Mouse (Mus musculus): ENCODE results near the gene Aldh3b2. TPM values are rescaled to one million over a fixed set of nuclear protein-coding genes. Genes with fewer than 3 reads are reported as not detected.

Aldh3b2 gene
- polyA plus RNA-seq, 1 experiment: 6.9 TPM

- H3K27ac ChIP-seq (replicated peaks; ENCODE audit: low read depth, low read length): no peak overlapping the region
- H3K4me3 ChIP-seq (ENCODE audit: insufficient read depth, low read depth, low read length): no peak overlapping the region
- peaks cover 20% of the 10 kb centered on the region for H3K4me1 ChIP-seq (ENCODE audit: control insufficient read depth, insufficient read depth, insufficient read length, low read length)
Observed at GRCm38 (mm10) chr19:3988750-3989149, 16.6 kb downstream of the Aldh3b2 start.

DNA sequence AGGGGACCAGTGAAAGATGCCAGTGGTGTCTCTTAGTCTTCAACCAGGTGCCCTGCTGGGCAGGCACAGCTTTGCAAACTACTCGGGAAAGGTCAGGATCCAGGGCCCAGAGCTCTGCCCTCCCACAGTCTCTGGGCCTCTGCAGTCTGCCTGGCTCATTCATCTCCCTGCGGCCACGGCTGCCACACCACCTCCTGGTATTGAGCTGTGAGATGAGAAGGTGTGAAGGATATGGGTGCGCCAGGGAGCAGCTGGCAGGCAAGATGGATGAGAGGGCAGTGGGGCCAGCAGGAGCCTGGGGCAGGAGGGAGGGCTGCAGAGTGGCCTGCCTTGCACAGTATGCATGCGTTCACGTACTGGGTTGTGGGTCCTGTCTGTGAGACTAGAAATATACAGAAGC is 18.7 kb downstream of the Aldh3b2 start:
- Histone ChIP-seq H3K4me1 (ENCODE audit: control insufficient read depth, insufficient read depth, insufficient read length, low read length) (peaks cover 12% of the 10 kb centered on the region), H3K4me3 (ENCODE audit: insufficient read depth, low read depth, low read length) (no peak overlapping the region), H3K27ac (replicated peaks; ENCODE audit: low read depth, low read length) (no peak overlapping the region)

DNA sequence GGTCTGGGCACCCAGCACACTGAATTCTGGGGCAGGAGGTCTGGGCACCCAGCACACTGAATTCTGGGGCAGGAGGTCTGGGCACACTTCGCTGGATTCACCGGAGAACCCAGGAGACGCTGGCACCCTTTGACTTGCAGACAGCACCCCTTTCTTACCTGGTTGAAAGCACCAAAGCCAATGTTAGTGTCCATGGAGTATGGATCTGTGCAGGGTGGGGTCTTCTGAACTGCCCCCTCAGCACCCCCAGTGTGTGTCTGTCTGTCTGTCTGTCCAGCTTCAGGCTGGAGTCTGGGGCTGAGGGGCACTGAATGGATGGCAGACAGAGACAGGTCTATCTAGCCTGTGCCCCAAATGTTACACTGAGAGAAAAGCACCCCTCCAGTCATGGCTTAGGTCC is 19.4 kb downstream of the Aldh3b2 start:
- Histone ChIP-seq H3K4me1 (ENCODE audit: control insufficient read depth, insufficient read depth, insufficient read length, low read length) (peaks cover 8% of the 10 kb centered on the region), H3K27ac (replicated peaks; ENCODE audit: low read depth, low read length) (no peak overlapping the region), H3K4me3 (ENCODE audit: insufficient read depth, low read depth, low read length) (no peak overlapping the region)

DNA sequence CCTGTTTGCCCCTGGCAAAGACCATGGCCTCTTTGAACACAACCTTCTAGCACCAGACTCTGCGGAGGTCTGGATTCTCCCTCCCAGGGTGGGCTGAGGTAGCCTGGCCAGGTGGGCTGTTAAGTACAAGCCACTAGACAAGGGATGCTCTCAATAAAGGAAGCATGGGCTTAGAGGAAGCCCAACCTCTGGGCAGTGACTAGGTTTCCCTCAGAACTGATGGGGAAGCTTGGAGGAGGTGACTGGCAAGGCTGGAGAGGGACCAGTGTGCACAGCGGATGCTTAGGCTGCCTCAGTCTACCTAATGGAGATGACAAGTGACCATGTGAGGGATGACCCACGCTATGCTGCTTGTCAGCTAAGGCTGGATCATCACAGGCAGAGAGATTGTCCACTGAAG is 19.8 kb downstream of the Aldh3b2 start:
- Histone ChIP-seq H3K27ac (replicated peaks; ENCODE audit: low read depth, low read length) (no peak overlapping the region), H3K4me1 (ENCODE audit: control insufficient read depth, insufficient read depth, insufficient read length, low read length) (peaks cover 4% of the 10 kb centered on the region), H3K4me3 (ENCODE audit: insufficient read depth, low read depth, low read length) (no peak overlapping the region)

GRCm38 (mm10) chr19:3992416-3992815 is 20.3 kb downstream of the Aldh3b2 start, which contains the start of gene Tbx10:
TSS of gene Tbx10 (plus strand) at chr19:3992752.
- no peak within 1 kb of the TSS for H3K27ac ChIP-seq (replicated peaks; ENCODE audit: low read depth, low read length)
- H3K4me3 ChIP-seq (ENCODE audit: insufficient read depth, low read depth, low read length): no peak within 1 kb of the TSS

GRCm38 (mm10) chr19:3994932-3995331 is 22.8 kb downstream of the Aldh3b2 start:
- H3K4me3 ChIP-seq (ENCODE audit: insufficient read depth, low read depth, low read length): no peak overlapping the region
- H3K4me1 ChIP-seq (ENCODE audit: control insufficient read depth, insufficient read depth, insufficient read length, low read length): no peaks in the 10 kb centered on the region
- H3K27ac ChIP-seq (replicated peaks; ENCODE audit: low read depth, low read length): no peak overlapping the region

More at GRCm38 (mm10) chr19:3992416-3992815, 20.3 kb downstream of the Aldh3b2 start, which contains the start of gene Tbx10:
- H3K4me1 ChIP-seq (ENCODE audit: control insufficient read depth, insufficient read depth, insufficient read length, low read length): no peaks in the 10 kb centered on the region

GRCm38 (mm10) chr19:3995505-3995904 is 23.4 kb downstream of the Aldh3b2 start:
- Histone ChIP-seq H3K4me1 (ENCODE audit: control insufficient read depth, insufficient read depth, insufficient read length, low read length) (no peaks in the 10 kb centered on the region), H3K4me3 (ENCODE audit: insufficient read depth, low read depth, low read length) (no peak overlapping the region), H3K27ac (replicated peaks; ENCODE audit: low read depth, low read length) (no peak overlapping the region)

GRCm38 (mm10) chr19:3996106-3996505 is 24.0 kb downstream of the Aldh3b2 start:
- H3K27ac ChIP-seq (replicated peaks; ENCODE audit: low read depth, low read length): no peak overlapping the region
- H3K4me1 ChIP-seq (ENCODE audit: control insufficient read depth, insufficient read depth, insufficient read length, low read length): peaks cover 3% of the 10 kb centered on the region
- no peak overlapping the region for H3K4me3 ChIP-seq (ENCODE audit: insufficient read depth, low read depth, low read length)

- peaks cover 5% of the 10 kb centered on the region for H3K4me1 ChIP-seq (ENCODE audit: control insufficient read depth, insufficient read depth, insufficient read length, low read length)
- H3K27ac ChIP-seq (replicated peaks; ENCODE audit: low read depth, low read length): no peak overlapping the region
- H3K4me3 ChIP-seq (ENCODE audit: insufficient read depth, low read depth, low read length): no peak overlapping the region
Observed at GRCm38 (mm10) chr19:3996747-3997146, 24.6 kb downstream of the Aldh3b2 start.

- Histone ChIP-seq H3K27ac (replicated peaks; ENCODE audit: low read depth, low read length) (no peak overlapping the region), H3K4me3 (ENCODE audit: insufficient read depth, low read depth, low read length) (no peak overlapping the region), H3K4me1 (ENCODE audit: control insufficient read depth, insufficient read depth, insufficient read length, low read length) (peaks cover 5% of the 10 kb centered on the region)
Observed at GRCm38 (mm10) chr19:3997231-3997630, 25.1 kb downstream of the Aldh3b2 start.

- no peak overlapping the region for H3K27ac ChIP-seq (replicated peaks; ENCODE audit: low read depth, low read length)
- H3K4me1 ChIP-seq (ENCODE audit: control insufficient read depth, insufficient read depth, insufficient read length, low read length): peaks cover 5% of the 10 kb centered on the region
- no peak overlapping the region for H3K4me3 ChIP-seq (ENCODE audit: insufficient read depth, low read depth, low read length)
Observed at GRCm38 (mm10) chr19:3998335-3998734, 26.2 kb downstream of the Aldh3b2 start.

DNA sequence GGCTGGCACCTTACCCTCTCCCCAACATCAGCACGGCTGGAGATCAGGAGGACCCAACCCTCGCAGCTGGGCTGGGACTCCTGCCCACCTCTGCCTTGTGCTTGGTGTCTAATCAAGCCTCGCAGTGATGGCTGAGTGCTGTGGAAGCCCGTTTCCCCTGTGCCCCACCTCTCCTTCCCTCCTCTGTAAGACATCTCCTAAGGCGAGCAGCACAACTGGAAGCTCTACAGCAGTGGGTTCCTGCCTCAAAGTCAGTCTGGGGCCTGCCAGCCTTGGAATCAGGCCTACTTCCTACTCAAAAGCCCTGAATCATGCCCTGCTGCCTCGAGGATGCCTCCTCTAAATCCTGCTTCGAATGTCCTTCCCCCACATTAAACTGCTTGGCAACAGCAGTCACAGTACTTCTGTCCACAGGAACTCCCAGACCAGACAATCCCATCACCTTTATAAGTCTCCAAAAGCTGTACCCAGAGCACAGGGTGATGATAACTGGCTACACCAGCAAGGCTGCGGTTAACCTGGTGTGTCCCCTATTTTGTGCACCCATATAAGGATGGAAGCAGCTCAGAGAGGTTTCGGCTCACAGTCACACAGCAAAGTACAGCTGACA is 27.1 kb downstream of the Aldh3b2 start:
- H3K4me3 ChIP-seq (ENCODE audit: insufficient read depth, low read depth, low read length): peak overlapping the region; percentile 57

DNA sequence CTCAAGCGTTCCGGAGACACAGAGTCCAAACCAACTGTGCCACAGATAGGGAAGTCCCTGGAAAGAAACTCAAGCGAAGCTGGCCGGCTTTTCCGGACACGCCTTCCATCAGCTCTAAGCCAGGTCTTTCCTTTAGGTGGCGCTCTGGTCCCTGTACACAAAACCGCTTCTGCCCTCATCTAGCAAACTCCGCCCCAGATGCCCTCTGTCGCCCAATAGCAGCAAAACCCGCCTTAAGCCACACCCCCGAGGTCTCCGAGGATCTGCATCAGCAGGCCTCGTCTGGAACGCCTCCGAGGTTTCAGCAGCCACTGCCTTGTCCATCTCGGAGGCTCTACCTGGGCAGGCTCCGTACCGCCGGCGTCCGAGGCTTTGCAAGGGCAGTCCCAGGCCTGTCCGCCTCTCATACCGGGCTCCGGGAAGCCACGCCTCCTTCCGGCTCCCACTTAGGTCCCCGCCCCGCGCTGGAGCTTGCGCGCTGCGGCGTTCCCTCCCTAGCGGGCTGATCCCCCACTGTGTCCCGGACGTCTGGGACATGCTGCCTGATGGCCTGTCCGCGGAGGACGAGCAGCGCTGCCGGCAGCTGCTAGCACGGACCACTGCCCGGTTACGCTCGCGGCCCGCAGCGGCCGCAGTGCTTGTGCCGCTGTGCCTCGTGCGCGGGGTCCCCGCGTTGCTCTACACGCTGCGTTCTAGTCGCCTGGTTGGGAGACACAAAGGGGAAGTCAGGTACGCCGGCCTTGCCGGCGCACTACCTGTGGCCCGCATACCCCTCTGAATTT is 28.2 kb downstream of the Aldh3b2 start, which contains the start of the genes Nudt8 and Gm49405:
Nudt8 (plus strand) TSS at position 462 of the 782 bp plus-strand sequence.
Gm49405 (plus strand) TSS at position 508 of the 782 bp plus-strand sequence.
- H3K4me1 ChIP-seq (ENCODE audit: control insufficient read depth, insufficient read depth, insufficient read length, low read length): peaks cover 5% of the 10 kb centered on the region
- H3K27ac ChIP-seq (replicated peaks; ENCODE audit: low read depth, low read length): peak within 1 kb of the TSS; percentile 89
- peak within 1 kb of the TSS; percentile 74 for H3K4me3 ChIP-seq (ENCODE audit: insufficient read depth, low read depth, low read length)

More for the DNA sequence above, 27.1 kb downstream of the Aldh3b2 start:
- H3K4me1 ChIP-seq (ENCODE audit: control insufficient read depth, insufficient read depth, insufficient read length, low read length): peaks cover 5% of the 10 kb centered on the region
- H3K27ac ChIP-seq (replicated peaks; ENCODE audit: low read depth, low read length): peak overlapping the region; percentile 71; the same call in 1 of the 2 replicates

DNA sequence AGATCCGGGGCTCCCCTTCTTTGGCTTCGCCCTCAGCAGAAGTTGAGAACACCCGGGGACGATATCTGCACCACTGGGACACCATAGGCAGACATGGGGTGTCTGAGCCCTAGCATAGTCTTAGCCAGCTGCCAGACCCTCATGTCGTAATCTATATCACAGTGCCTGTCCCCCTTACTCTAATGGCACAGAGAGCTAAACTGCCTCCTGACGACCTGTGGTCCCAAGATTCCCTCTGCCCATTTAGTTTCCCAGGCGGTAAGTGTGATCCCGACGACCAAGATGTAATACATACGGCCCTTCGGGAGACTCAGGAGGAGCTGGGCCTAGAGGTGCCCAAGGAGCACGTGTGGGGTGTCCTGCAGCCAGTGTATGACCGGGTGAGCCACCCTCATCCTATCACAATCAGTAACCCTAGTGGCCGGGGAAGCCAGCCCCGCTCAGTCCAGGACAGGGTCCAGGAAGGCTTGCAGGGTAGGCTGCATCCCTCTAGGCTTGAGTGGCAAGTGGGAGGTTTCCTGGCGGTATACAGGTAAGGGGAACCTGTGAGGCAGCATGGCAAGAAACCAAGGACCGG is 28.9 kb downstream of the Aldh3b2 start:
- Histone ChIP-seq H3K4me1 (ENCODE audit: control insufficient read depth, insufficient read depth, insufficient read length, low read length) (peaks cover 5% of the 10 kb centered on the region), H3K4me3 (ENCODE audit: insufficient read depth, low read depth, low read length) (peak overlapping the region; percentile 74), H3K27ac (replicated peaks; ENCODE audit: low read depth, low read length) (peak overlapping the region; percentile 61; the same call in 1 of the 2 replicates)

GRCm38 (mm10) chr19:4001752-4002151 is 29.6 kb downstream of the Aldh3b2 start:
- Histone ChIP-seq H3K27ac (replicated peaks; ENCODE audit: low read depth, low read length) (no peak overlapping the region), H3K4me3 (ENCODE audit: insufficient read depth, low read depth, low read length) (no peak overlapping the region), H3K4me1 (ENCODE audit: control insufficient read depth, insufficient read depth, insufficient read length, low read length) (peaks cover 5% of the 10 kb centered on the region)
